Mouse (Mus musculus) limb, embryonic 14.5 days (tissue): ENCODE results near the gene Slc4a1. TPM values are rescaled to one million over a fixed set of nuclear protein-coding genes. Genes with fewer than 3 reads are reported as not detected.

Source experiments
- ATAC-seq: fragments of 200-750 bp; cut with Nextera tagmentation; 2 replicates; pipeline ENCODE4 v1.8.0; 2017; ENCODE audit warnings: low read depth, moderate number of reproducible peaks, moderate TSS enrichment; ENCODE audit not compliant: low FRiP score
- DNase-seq: peaks from one replicate; pipeline ENCODE4 v3.0.0-alpha.2; 2015; ENCODE audit warnings: low spot score
- H3K27ac ChIP-seq: fragments of 300-500 bp; sonication (generic); replicated peaks from 2 replicates; pipeline ENCODE4 v1.5.1; 2014; ENCODE audit warnings: low read depth, mild to moderate bottlenecking, low read length, moderate library complexity, mixed read lengths
- H3K27me3 ChIP-seq: fragments of 300-500 bp; sonication (generic); 2 replicates; pipeline ENCODE4 v1.6.1; 2014; ENCODE audit warnings: low read length, mixed read lengths; ENCODE audit not compliant: control insufficient read depth, insufficient read depth
- H3K36me3 ChIP-seq: fragments of 300-500 bp; sonication (generic); 2 replicates; pipeline ENCODE4 v1.6.1; 2014; ENCODE audit warnings: mild to moderate bottlenecking, low read length, moderate library complexity, mixed read lengths; ENCODE audit not compliant: control insufficient read depth, insufficient read depth
- H3K4me1 ChIP-seq: fragments of 300-500 bp; sonication (generic); 2 replicates; pipeline ENCODE4 v1.6.1; 2014; ENCODE audit warnings: antibody characterized with exemption, low read length, mixed read lengths; ENCODE audit not compliant: control insufficient read depth, insufficient read depth
- H3K4me2 ChIP-seq: fragments of 300-500 bp; sonication (generic); replicated peaks from 2 replicates; pipeline ENCODE4 v1.6.1; 2014; ENCODE audit warnings: low read depth, mild to moderate bottlenecking, low read length, moderate library complexity; ENCODE audit not compliant: severe bottlenecking
- H3K4me3 ChIP-seq: fragments of 300-500 bp; sonication (generic); replicated peaks from 2 replicates; pipeline ENCODE4 v1.5.1; 2014; ENCODE audit warnings: low read length
- H3K9ac ChIP-seq: fragments of 300-500 bp; sonication (generic); 2 replicates; pipeline ENCODE4 v1.6.1; 2014; ENCODE audit warnings: mild to moderate bottlenecking, low read depth, low read length, moderate library complexity; ENCODE audit not compliant: severe bottlenecking
- H3K9me3 ChIP-seq: fragments of 300-500 bp; sonication (generic); 2 replicates; pipeline ENCODE4 v1.6.1; 2016; ENCODE audit warnings: low read length; ENCODE audit not compliant: control insufficient read depth
- POLR2A ChIP-seq: fragments of 200-500 bp; IDR thresholded peaks from 2 replicates; pipeline ENCODE4 v1.8.0; 2012; ENCODE audit warnings: inconsistent platforms, mild to moderate bottlenecking, moderate library complexity, borderline replicate concordance; ENCODE audit not compliant: insufficient read depth, insufficient read length; ENCODE audit errors: extremely low read depth
- WGBS: fragments of 180-500 bp; shearing (Covaris S2); extraction: QIAGEN DNeasy Blood & Tissue Kit; methylation state at CpG from one replicate; pipeline ENCODE4 v1.1.7; 2014; 5-methylcytosine and 5-hydroxymethylcytosine counted together
- polyA plus RNA-seq, 2 experiments: library from polyadenylated mRNA; depleted of rRNA in 1 of 2; stranded (reverse) in 1 of 2; unstranded in 1 of 2; fragments of >200 nt; fragmentation: Nextera tagmentation in 1 of 2; extraction: Ambion mirVana in 1 of 2; gene quantifications; 2 replicates each; pipeline versions ENCODE4 v1.2.1 to v1.2.3; 2012 to 2014

Slc4a1 gene
- polyA plus RNA-seq, 2 experiments = 3.5 to 6.6 TPM

DNA sequence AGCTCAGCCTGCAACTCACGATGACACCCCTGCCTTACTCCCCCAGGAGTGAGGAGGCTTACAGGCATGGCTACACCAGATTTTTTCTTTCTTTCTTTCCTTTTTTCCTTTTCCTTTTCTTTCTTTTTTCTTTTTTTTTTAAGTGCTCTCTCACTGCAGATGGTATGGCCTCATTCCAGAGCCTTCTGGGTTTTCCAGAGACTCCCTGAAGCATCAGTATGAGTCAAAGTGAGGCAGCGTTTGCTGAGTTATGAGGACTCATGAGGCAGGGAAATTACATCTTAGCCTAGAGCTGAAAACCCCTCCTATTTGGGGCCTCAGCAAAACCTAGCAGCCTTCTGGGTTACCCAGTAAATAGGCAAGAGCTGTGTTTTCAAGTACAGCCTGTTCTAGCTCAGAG is 18.4 kb upstream of the Slc4a1 start:
- Histone ChIP-seq H3K4me1 (no peaks in the 10 kb centered on the region), H3K9ac (no peak overlapping the region), H3K4me3 (no peak overlapping the region), H3K4me2 (no peak overlapping the region), H3K36me3 (no peaks in the 10 kb centered on the region), H3K27me3 (no peaks in the 10 kb centered on the region), H3K27ac (no peak overlapping the region), H3K9me3 (no peaks in the 10 kb centered on the region)
- 45% methylated on average over 2 of the region's 2 CpGs for WGBS
- no peak for DNase-seq
- no peak for ATAC-seq
- TF ChIP-seq POLR2A = no peak

DNA sequence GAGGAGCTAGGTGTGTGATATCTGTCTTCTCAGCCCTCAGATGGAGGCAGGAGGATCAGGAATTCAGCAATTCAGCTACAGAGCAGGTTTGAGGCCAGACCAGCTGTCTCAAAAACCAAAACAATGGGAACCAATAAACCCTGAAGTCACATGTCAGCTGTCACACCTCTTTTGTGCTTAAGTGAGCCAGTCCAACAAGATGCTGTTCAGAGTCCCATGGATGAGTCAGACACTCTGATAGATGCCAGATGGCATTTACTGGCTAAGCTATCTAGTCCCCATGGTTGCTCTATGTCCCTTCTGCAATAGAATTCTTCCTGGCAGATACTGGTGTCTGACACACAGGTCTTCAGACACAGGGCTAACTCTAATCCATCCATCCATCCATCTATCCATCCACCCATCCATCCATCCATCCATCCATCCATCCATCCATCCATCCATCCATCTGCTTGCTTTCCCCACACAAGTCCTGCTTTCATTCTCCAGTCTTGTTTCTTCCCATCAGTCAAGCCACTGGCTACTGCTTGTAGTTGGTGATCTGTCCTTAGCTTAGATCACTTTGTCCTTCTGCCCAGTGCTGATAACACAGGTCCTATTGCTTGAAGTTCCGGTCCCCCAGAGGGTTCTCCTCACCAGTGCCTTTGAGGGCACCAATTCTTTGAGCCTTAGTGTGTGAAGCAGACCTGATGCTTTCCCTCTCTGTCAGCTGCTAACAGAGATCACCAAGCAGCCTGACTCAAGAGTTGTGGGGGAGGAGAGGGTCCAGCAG is 17.5 kb upstream of the Slc4a1 start:
- H3K27me3 ChIP-seq = no peaks in the 10 kb centered on the region
- no peaks in the 10 kb centered on the region for H3K36me3 ChIP-seq
- no peak overlapping the region for H3K9ac ChIP-seq
- H3K9me3 ChIP-seq = no peaks in the 10 kb centered on the region
- H3K4me1 ChIP-seq = no peaks in the 10 kb centered on the region
- H3K4me2 ChIP-seq = no peak overlapping the region
- 79% methylated on average over 1 of the region's 1 CpGs for WGBS
- DNase-seq (no peak), ATAC-seq (no peak)
- no peak overlapping the region for H3K27ac ChIP-seq
- H3K4me3 ChIP-seq = no peak overlapping the region
- no peak for TF ChIP-seq POLR2A

DNA sequence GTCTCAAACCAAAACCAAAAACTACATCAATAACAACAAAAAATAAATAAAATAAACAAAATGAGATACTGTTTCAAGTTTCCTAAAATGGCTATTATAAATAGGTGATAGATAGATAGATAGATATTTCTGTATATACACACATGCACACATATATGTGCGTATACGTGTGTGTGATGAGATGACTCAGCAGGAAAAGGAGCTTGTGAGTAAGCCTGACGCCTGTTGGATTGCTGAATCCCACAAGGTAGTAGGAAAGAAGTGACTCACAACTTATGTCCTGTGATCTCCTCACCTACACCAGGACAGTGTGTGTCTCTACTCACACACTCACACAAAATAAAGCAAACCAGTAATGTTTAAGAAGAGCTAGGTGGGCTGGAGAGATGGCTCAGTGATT is 16.8 kb upstream of the Slc4a1 start:
- no peak for TF ChIP-seq POLR2A
- no peak for ATAC-seq
- Histone ChIP-seq H3K9me3 (no peaks in the 10 kb centered on the region), H3K9ac (no peak overlapping the region), H3K4me2 (no peak overlapping the region), H3K4me1 (no peaks in the 10 kb centered on the region), H3K36me3 (no peaks in the 10 kb centered on the region), H3K27ac (no peak overlapping the region), H3K4me3 (no peak overlapping the region), H3K27me3 (no peaks in the 10 kb centered on the region)
- no peak for DNase-seq
- 81% methylated on average over 3 of the region's 3 CpGs for WGBS

DNA sequence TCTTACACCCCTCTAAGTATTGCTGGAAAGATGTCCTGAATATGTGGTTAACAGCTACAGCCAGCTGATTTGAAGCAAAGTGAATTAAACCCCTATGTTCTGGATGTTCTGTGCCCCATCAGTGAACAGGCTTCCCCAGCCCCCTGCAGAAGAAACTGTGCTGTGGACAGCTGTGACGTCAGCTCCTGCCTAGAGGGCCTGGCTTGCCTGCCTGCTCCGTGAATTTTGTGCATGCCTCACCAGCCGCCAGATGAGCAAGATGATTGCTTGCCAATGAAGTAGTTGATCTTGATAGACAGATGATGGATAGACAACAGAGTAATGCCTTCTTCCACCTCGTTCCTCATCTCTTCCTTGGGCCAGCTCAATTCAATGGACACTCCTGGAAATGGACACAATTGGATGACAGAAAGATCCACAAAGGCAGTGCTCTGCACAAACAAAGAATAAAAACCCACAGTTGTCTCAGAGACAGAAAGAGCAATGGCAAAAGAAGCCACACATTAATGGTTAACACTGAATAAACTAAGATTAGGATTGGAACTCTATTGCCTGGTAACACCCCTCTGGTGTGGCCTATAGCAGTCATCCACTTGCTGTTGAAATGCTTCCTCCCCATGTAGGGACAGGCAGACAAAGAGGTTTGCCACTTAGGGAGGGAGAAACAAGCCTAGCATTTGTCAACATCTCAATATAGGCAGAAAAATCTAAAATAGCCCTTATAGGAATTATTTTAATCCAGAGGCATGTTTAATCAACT is 15.5 kb upstream of the Slc4a1 start:
- no peaks in the 10 kb centered on the region for H3K4me1 ChIP-seq
- 44% methylated on average over 4 of the region's 4 CpGs for WGBS
- H3K4me3 ChIP-seq = no peak overlapping the region
- H3K4me2 ChIP-seq = no peak overlapping the region
- DNase-seq = no peak
- TF ChIP-seq POLR2A = no peak
- ATAC-seq = no peak
- H3K9ac ChIP-seq = no peak overlapping the region
- no peaks in the 10 kb centered on the region for H3K9me3 ChIP-seq
- H3K27ac ChIP-seq = no peak overlapping the region
- no peaks in the 10 kb centered on the region for H3K36me3 ChIP-seq
- H3K27me3 ChIP-seq = no peaks in the 10 kb centered on the region

DNA sequence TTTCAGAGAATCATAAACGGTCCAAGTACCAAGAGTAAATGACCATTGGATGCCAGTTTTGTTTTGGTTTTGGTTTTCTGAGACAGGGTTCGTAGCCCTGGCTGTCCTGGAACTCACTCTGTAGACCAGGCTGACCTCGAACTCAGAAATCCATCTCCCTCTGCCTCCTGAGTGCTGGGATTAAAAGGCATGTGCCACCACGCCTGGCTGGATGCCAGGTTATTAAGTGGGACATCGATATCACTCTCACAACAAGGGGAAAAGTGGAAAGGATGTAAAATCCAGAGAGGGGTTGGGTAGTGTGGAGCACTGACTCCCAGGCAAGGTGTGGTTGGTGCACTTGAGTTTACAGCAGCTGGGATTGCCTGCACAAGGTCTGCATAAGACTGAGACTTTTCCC is 14.1 kb upstream of the Slc4a1 start:
- no peak for TF ChIP-seq POLR2A
- Histone ChIP-seq H3K4me2 (no peak overlapping the region), H3K4me3 (no peak overlapping the region), H3K4me1 (peaks cover 8% of the 10 kb centered on the region), H3K9me3 (no peaks in the 10 kb centered on the region), H3K27me3 (no peaks in the 10 kb centered on the region; the same call in 1 of the 2 replicates), H3K36me3 (no peaks in the 10 kb centered on the region), H3K9ac (no peak overlapping the region), H3K27ac (no peak overlapping the region)
- ATAC-seq (no peak), DNase-seq (no peak)
- WGBS = 66% methylated on average over 5 of the region's 5 CpGs
